Mouse (Mus musculus) liver, adult 2 months (tissue): ENCODE results near the gene Adad1.

Experiments
- CTCF ChIP-seq: fragments of 200-500 bp; IDR thresholded peaks from 2 replicates; pipeline ENCODE4 v1.5.1; 2011; ENCODE audit warnings: low read depth, low read length, control low read depth
- POLR2A ChIP-seq: fragments of 200-500 bp; IDR thresholded peaks from 2 replicates; pipeline ENCODE4 v1.6.1; 2011; ENCODE audit warnings: low read length, control low read depth; ENCODE audit not compliant: insufficient read depth; ENCODE audit errors: extremely low read depth

DNA sequence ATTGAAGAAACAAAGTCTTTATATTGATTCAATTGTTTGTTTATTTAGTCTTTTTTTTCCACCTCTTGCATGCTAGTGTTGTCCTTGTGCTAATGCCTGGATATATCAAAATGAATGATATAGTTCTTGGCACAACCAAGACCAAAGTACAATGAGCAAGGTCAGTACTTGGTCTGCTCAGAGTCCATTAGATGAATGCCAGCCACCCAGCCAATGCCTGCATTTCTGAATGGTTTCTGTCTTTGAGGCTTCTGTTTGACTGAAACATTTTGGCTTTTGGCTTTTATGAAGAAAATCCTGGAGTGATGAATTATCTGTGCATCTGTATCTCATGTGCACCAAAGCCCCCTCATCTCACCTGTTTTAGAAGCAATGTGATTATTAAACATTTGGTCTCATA lies 23.5 kb upstream of the Adad1 start:
- TF ChIP-seq CTCF (no peak), POLR2A (no peak)
